Mouse (Mus musculus): ENCODE measurements around the gene Gldc. TPM values are rescaled to one million over a fixed set of nuclear protein-coding genes. Genes with fewer than 3 reads are reported as not detected.
"Not testable (repeated sequence)": the region's sequence is repeated elsewhere in the genome, so short reads cannot be mapped to it uniquely, and the experiment has no call there.

Gene Gldc
- 10 to 100 TPM; 22.6 to 24.5 TPM for total RNA-seq (2021)
- long read RNA-seq, transcript Gldc-201 (25 exons, 3,767 nt): major isoform, 28 of 33 reads
- long read RNA-seq, partial matches to known transcripts: 1 of 33 reads
- long read RNA-seq, other reads (novel, unspliced or antisense): 3 of 33 reads

DNA sequence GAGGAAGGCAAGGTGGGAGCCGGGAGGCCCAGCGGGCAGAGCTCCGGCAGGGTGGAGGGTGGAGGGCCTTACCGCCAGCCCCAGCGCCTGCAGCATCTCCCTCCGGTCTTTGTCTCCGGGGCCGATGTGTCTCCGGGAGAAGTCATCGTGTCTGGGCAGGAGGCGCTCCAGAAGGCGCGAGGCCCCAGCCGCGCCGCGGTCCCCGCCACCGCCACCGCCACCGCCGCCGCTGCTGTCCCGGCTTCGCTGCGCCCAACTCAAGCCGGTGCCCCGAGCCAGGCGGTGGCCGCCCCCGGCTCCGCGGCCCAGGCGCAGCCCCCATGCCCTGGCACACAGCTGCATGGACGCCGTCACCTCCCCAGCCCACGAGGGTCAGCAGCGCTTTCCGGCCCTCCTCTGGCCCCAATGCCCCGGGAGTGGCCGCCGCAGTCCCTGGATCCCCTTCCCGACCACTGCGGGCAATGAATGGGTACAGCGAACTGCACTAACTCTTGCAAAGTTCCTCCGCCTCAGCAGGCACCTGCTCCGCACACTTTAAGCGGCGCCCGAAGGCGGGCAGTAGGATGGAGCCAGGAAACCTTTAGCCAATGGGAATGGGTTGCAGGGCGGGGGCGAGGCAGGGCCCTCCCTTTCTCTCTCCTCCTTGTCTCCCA is at the start of gene Gldc:
TSS of gene Gldc (minus strand) at position 511 of the 653 bp plus-strand sequence.
- peak; percentile 56 to 74 for DNase-seq (ENCODE audit: low spot score in 2 of 2)

DNA sequence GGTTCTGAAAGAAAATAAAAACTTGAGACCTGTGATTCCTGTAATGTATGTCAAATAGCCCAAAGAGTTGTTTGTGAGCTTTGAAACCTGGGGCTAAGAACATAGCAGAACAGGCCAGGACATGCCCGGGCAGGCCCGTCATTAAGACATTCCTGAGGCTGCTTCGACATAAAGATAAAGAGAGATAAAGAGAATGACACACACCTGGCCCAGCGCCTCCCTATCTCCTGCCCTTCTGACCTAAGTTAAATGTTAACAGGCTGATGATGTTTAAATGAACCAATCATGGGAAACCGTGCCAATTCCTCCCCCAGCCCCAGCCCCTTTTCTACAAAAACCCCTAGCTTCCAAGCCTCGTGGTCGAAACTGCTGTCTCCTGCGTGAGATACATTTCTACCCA is 47.4 kb upstream of the Gldc start:
- DNase-seq (ENCODE audit: low spot score in 2 of 2): not testable (repeated sequence)

DNA sequence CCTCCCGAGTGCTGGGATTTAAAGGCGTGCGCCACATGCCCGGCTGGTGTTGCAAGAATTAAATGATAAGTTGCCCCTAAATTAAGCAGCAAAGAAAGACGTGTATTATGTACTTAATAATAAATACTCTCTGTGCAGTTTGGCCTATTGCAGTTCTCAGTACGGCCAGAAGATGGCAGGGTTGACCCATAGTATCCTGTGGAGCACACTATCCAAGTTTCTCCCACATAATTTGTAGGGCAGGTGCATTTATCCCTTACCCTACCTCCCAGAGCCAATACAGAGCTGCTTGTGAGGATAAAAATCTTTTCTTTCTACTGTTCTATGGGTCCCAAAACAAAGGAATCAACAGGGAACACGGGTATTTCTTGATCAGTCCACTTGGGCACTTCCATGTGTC is 42.1 kb upstream of the Gldc start:
- peak; percentile 75 to 77 for DNase-seq (ENCODE audit: low spot score in 2 of 2)

DNA sequence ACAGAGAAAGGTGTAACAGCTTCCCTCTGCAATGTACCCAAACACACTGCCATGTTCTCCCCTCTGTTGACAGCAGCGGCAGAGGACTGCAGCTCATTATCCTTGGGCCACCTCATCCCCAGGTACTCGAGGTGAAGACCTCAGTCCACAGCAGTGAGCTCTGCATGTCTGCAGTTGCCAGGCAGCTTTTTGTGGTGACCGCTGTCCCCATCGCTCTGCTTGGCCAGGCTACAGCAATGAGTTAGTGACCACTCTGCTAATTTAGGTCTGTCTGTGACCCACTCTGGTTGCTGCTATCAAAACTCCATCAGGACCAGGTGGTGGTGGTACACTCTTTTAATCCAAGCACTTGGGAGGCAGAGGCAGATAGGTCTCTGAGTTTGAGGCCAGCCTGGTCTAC is 41.0 kb upstream of the Gldc start:
- no peak for DNase-seq (ENCODE audit: low spot score in 2 of 2)

DNA sequence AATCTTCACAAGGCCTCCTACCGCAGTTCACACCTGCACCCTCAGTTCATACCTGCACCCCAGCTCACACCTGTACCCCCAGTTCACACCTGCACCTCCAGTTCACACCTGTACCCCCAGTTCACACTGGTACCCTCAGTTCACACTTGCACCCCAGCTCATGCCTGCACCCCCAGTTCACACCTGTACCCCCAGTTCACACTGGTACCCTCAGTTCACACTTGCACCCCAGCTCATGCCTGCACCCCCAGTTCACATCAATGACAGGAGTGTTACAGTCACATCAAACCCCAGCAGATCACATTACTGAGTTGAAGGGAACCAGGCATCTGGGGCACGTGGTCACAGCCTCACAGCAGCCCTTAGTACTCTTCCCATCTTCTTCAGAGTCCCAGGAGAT is 40.5 kb upstream of the Gldc start:
- DNase-seq (ENCODE audit: low spot score in 2 of 2): not testable (repeated sequence)

DNA sequence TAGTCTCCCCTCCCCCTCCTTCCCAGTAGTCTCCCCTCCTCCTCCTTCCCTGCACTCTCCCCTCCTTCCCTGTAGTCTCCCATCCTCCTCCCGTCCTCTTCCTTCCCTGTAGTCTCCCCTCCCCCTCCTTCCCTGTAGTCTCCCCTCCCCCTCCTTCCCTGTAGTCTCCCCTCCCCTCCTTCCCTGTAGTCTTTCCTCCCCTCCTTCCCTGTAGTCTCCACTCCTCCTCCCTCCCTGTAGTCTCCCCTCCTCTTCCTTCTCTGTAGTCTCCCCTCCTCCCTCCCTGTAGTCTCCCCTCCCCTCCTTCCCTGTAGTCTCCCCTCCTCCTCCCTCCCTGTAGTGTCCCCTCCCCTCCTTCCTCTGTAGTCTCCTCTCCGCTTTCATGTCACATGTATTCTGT is 38.8 kb upstream of the Gldc start:
- DNase-seq (ENCODE audit: low spot score in 2 of 2): no peak

DNA sequence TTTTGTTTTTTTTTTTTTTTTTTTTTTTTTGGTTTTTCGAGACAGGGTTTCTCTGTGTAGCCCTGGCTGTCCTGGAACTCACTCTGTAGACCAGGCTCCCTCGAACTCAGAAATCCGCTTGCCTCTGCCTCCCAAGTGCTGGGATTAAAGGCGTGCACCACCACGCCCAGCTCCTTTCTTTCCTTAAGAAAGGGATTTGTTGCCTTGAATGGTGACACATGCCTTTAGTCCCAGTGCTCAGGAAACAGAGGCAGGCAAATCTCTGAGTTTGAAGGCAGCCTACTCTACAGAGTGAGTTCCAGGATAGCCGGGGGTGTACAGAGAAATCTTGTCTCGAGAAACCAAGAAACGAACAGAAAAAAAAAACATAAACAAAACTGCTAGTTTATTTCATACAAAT is 33.8 kb upstream of the Gldc start:
- DNase-seq (ENCODE audit: low spot score in 2 of 2): not testable (repeated sequence)

DNA sequence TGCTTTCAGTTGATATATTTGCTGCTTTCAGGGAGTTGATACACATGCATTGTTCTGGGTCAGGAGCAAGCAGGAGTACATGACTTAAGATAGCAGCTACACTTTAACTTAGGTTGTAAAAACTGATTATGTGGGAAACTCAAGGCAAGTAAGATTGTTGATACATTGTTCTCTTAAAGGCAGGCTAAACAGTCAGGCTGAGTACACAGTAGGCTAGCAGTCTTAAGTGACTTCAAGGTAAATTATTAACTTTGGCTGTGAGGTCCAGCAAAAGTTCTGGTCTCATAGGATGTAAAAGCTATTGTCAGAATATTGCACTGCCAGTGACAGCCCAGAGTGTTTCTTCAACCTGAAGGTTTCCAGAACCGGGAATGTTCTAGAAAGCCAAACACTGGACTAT is 31.8 kb upstream of the Gldc start:
- DNase-seq (ENCODE audit: low spot score in 2 of 2): no peak

DNA sequence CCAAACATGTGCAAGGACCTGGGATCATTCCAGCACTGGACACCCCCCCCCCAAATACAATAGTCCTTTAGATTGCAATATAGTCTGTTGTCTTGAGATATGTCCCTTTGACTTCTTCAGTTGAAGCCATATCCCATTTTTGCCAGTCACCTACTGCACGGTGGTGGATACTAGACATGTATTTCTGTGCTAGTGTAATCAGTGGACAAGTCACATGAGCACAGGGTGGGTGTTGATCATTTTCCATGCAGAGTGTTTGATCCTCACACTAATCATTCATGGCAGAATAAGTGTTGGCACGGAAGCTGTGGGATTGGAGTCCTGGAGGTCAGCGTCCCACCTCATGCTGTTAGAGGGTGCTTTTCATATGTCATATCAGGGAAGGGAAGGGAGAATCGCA is 30.6 kb upstream of the Gldc start:
- DNase-seq (ENCODE audit: low spot score in 2 of 2): no peak

DNA sequence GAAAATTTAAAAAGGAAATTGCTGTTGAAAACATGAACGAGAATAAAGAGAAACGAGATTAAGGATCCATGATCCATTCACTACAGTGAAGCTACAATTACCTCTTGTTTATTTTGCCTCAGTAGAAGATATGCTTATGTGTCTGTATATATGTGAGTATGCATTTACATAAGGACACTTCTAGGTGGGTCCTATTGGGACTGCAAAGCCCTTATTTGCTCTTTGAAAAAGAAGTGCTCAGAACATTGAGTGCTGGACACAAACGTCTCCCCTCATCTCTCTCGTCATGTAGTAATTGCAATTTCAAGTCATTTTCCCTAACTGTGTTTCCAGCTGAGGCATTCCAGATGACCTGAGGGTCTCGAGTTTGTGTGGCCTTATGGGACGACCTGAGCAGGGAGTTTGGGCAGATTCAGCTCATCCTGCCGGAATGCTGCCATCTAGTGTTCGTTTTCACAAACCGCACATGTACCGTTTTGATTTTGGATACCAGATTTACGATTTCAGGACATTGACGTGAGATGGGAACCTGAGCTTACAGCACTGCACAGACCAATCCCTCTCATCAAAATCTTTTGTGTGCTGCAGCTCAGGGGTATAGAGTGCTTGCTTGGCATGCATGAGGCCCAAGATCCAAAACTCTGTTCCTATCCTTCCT is 30.1 kb upstream of the Gldc start:
- peak; percentile 43 to 59 for DNase-seq (ENCODE audit: low spot score in 2 of 2)

DNA sequence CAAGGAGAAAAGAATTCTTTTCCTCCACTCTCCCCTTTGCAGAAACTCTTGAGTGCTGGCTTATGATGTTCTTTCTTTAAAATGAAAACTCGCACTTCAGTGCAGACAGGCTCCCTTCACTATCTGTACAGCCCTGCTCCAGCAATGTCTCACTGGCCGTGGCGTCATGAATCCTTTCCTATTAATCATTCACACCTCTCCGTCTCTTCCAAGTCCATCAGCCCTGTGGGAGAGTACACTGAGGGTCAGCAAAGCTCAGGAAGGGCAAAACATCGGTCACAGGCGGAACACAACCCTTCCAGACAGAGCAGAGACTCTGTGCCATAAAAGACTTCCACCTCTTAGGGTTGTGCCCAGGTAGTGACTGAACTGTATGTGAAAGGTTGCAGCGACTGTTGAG is 26.9 kb upstream of the Gldc start:
- DNase-seq (ENCODE audit: low spot score in 2 of 2): no peak

DNA sequence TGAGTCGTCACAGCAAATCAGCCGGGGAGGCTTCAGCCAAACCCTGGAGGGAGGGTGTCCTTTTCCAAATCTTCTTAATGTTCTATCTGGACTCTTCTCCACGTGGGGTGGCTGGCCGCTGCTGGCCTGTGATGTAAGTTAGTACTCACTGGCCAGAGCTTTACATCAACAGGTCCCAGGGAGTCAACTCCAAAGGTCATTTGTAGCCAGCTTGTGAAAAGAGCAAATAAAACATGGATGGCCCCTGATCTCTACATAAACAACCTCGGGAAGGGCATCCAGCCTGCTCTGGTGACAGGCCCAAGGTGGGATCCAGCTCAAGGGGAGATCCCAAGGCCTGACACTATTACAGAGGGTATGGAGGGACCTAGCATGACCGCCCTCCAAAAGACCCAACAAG is 19.8 kb upstream of the Gldc start:
- DNase-seq (ENCODE audit: low spot score in 2 of 2): no peak

DNA sequence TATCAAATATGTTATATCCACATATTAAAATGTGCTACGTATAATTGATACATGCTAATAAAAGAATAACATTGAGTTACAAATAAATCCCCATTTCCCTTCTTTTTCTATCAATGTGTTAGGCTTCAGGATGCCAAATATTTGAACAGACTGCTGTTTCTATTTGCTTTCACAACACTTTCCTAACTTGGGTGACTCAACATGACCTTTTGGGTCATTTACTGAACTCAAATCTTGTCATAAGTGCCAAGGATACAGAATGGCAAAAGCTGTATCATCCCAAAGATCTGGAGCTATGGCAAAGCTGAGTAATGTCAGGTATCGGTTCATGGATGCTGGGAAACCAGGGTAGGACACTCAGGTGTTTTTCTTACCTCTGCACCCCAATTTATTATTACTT is 12.0 kb upstream of the Gldc start:
- DNase-seq (ENCODE audit: low spot score in 2 of 2): no peak

DNA sequence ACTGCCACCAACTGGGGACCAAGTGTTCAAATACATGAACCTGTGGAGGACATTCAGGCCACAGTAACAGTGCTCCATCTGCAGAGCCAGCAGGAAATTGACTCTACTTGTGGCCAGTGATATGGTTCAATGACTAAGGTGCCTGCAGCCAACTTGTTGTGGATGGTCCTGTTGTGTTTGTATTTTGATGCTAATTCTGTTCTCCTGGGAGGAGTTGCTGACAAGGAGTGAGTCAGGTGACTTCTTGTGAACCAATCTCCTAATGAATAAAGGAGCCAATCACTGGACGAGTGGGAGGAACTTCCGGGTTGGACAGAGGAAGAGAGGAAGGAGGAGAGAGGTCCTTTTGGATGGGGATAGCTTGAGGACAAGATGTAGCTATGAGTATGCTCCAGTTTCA is 10.3 kb upstream of the Gldc start:
- DNase-seq (ENCODE audit: low spot score in 2 of 2): no peak

DNA sequence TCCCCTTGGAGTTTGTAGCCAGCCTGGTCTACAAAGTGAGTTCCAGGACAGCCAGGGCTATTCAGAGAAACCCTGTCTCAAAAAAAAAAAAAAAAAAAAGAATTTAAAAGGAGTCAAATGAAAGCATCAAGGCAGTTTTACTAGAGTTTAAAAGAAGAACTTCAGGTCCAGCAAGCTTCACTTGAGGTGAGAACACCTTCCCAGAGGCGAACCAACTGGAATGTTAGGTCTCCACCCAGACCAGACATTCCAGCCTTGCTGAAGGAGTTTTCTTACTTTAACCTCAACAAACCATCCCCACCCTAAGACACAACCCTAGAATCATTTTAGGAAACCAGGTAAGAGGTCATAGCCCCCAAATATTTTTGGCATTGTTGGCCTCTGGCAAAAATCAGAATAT is 4.8 kb upstream of the Gldc start:
- no peak for DNase-seq (ENCODE audit: low spot score in 2 of 2)

DNA sequence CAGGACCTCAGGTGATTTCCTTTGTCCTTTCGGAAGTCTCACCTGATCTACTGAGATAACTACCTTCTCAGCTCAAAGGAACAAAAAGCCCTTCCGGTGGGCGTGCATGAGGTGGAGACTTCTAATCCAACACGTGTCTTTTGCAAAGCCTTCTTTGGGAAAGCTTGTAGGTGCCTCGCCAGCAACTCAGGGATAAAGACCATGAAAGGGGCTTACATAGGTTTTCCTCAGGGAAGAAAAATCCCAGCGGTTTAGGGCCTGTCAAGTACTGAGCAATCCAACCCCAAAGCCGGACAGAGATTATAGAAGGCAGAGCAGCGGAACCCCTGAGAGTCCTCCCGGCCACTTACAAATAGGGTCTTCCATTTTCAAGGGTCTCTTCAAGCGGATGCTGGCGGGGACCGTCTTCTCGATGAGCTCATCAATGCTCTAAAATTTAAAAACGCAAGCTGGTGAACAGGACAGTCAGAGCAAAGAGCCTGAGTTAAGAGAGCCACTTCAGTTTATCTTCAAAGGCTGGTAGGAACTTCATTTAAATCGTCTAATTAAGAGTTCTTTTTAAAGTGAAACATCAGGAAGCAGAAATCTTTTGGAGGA is 1.1 kb downstream of the Gldc start:
- DNase-seq (ENCODE audit: low spot score in 2 of 2): no peak

DNA sequence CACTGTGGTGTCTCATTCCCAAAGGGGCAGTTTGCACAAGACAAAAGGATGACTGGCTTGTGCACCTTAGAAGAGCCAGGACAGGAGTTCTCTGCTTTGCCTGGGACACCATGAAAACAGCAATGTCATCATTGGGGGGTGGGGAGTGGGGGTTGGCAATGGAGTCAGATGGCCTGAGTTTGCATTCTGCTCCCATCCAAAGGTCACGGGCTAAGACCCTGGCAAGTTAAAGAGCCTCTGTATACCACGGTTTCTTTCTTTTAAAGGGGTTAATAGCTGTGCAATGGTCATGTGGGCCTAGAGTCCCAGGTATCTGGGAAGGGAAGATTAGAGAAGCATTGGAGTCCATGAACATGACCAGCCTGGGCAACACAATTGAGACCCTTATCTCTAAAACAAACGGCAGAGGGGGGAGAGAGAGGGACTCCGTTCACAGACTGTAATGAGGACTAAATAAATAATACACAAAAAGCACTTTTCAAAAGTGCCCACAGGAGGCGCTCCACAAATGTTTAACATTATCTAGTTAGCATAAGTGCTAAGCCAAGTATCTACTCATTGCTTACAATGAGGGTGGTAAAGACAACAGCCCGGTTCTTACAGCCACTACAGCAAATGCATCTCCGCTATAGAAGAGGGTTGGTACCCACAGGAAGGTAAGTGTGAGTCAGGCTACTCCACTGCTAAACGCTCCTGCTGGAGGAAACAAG is 3.7 kb downstream of the Gldc start:
- DNase-seq (ENCODE audit: low spot score in 2 of 2): no peak

DNA sequence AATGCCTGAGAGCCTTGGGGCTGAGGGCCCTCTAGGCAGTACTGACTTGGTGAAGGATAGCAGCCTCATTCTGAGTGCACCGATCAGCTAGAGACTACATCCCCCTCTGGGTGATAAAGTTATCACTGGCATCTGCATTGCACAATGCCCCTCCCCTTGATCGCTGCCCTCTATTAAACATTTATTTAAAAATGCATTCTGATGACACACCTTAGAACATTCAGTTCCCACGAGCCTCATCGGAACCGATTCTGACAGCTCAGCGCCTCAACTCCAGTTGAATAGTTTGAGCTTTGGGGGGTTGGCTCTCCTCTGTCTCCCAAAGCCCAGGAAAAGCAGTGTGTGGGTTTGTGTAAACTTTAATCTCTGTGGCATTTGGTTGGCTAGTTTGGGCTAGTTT is 4.9 kb downstream of the Gldc start:
- no peak for DNase-seq (ENCODE audit: low spot score in 2 of 2)

DNA sequence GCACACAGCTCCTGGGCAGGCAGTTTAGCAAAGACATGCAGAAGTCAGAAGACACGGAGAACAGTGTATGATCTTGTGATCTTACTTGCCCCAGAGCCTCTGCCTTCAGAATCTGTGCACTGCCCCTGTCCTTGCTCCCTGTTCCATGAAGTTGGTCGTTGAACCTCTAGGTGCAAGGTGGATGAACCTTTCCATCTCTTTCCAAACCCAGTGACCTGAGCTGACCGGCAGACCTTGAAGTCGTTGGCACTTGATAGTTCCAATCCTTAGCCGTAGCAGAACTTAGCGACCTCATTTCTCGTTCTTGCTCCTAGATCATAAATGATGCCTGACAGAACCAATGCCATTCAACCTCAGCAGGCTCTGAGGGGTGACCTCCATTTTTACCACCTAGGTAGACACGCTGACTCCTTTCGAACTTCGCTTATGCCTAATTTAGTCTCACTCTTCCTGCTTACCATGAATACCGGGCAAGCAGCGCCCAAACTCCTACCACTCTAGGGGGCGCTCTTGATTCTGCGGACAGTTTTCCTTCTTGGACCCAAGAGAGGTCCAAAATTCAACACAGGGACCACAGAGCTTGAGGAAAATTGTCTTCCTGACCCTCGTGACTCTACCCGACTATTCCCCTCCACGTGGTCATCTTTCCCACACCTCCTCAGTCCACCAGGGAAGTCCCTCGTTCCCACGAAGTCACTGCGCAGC is 8.3 kb downstream of the Gldc start:
- DNase-seq (ENCODE audit: low spot score in 2 of 2): no peak

DNA sequence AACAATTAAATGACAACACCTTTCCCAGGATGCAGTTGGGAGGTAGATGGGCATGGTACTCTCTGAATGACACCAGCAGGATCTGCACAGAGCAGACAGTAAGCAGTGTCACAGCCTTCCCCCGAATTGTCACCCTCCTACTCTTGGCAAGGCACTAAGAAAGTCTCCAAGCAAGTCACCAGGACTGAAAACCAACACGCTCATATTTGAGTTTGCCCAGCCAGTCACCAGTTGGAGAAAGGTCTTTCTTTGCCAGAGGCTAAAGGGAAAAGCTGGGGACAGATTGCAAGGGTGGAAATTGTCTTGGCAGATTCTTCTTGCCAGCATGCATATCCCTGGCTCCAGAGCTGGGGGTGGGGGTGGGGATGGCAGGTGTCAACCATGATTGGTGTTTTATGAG is 11.0 kb downstream of the Gldc start:
- no peak for DNase-seq (ENCODE audit: low spot score in 2 of 2)

DNA sequence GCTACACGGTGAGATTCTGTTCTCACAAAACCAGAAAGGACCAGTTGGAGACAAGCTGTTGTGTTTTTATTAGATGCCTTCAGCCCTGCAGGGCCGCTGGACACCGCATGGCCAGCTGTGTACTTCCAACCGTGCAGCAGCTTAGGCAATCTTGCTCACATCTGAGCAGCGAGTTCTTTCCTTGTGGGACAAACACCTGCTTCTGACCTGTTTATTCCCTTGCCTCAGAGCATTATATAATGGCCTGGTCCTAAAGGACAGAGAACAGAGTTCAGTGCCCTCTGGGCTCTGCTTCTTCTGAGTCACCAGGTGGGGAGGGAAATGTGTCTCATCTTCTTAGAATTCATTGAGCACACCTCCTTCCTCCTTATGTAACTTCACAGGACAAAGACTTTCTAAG is 12.4 kb downstream of the Gldc start:
- no peak for DNase-seq (ENCODE audit: low spot score in 2 of 2)
